Mouse (Mus musculus) ZHBTc4 (cell line): ENCODE data around the gene Tmem185b.

Experiments
- DNase-seq: peaks from one replicate; pipeline ENCODE4 v3.0.0-alpha.2; 2011; ENCODE audit warnings: low read depth, low spot score

The Tmem185b gene

DNA sequence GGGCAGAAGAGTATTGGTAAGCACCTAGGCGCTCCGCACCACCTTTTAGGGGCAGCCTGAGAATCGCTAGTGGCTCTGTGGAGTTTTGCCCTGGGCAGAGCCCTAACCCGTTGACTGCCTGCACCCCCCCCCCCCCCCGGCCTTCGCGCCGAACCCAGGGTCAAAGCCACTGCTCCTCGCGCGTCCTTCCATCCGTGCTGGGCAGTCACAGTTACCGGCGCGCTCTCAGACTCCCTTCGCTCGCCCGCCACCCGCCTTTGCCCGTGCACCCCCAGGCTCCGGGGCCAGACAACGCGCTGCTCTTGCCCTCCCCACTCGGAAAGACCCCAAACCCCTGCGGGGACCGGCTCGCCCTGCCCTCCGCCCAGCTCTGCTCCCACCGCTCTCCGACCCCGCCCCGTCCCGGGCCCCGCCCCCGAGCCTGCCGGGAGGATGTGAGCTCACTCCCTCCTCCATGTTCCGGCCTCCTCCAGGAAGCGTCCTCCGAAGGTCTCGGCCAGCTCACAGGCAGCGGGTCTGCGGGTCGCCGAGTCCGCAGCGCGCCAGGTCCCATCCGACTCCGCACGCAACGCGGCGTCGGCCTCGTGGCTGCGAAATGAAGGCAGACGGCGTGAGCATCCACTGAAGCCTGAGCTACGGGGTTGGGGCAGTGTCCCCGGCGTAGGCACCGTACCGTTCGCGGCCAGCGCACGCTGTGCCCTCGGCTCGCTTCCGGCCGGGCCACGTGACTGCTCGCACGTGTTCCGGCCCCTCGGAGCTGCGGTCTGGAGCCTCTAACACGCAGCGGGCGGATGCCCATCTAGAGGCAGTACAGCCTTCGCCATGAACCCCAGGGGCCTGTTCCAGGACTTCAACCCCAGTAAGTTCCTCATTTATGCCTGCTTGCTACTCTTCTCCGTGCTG is at the start of gene Tmem185b:
Gene Tmem185b (plus strand): TSS at position 472 of the 903 bp plus-strand sequence.
- DNase-seq, result peak; percentile 86

DNA sequence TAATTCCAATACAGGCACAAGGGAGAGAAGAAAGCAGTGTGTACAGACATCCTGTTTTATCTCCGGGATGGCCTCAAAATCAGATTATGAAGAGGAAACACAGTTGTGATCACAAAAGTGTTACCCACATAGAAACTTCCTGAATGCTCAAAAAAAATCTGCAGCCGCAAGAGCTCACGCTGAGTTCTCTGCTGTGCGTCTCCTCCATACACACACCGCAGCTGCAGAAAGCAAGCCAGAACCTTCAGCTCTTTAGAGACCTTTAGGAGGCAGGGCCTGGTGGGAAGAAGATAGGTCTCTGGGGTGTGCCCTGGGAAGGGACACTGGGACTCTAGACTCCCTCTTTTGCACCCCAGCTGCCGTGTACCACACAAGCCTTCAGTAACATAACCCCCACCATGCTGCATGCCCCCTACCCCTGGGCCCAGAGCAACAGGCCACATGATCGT is 49.0 kb upstream of the Tmem185b start:
- no peak for DNase-seq

DNA sequence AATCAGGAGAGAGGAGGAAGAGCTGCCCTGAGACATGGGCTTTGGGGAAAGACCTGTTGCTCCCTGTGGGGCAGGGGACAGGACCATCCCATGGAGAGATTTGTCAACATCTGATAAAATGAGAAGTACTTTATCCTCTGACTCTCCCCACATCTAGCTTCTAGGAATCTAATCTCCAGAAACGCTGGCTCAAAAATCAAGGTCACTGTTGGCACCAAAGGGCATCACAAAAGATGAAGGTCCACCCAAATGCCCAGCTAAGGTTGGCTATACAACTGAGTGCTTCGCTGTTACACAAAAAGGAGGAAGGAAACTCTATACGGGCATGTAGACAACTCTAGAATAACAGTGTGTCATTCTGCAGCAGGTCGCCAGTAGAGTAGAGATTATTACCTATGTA is 46.3 kb upstream of the Tmem185b start:
- DNase-seq, result no peak

DNA sequence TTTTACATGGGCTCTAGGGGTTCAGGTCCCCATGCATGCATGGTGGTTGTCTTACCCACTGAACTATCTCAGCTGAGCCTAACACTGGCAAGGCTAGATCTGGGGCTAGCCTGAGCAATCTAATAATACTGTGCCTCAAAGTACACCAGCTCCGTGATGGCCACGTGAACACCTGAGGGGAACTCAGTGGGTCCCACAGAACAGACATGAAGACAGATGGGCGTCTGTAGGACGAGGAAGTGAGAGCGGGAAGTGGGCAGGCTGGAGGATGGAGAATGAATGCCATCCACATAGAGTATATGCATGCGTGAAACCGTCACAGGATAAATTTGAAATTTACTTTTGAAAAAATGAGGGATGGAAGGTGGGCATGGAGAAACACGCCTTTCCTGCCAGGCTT is 45.3 kb upstream of the Tmem185b start:
- DNase-seq, result no peak

DNA sequence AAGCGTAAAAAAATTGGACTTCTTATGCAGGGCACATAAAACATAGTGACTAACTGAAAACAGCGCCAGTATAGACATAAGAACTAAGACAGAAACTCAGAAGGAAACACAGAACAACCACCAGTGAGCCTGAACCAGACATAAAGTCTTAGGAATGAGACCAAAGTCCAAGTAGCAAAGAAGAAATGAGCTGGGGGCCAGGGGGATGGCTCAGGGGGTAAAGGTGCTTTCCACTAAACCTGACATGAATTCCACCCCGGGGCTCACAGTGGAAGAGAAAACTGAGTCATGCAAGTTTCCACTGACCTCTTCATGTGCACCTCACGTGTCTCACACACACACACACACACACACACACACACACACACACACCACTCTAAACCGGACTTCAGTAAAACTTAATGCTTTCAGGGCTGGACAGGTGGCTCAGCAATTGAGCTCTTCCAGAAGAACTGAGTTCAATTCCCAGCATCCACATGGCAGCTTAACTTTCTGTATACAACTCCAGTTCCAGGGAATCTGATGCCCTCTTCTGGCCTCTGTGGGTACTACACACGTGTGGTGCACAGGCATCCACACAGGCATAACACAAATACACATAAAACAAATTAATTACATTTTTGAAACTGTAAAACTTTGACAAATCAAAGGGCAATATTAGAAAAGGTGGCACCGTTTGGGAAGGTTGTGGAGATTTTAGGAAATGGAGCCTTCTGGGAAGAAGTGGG is 44.6 kb upstream of the Tmem185b start:
- DNase-seq, result peak; percentile 77

DNA sequence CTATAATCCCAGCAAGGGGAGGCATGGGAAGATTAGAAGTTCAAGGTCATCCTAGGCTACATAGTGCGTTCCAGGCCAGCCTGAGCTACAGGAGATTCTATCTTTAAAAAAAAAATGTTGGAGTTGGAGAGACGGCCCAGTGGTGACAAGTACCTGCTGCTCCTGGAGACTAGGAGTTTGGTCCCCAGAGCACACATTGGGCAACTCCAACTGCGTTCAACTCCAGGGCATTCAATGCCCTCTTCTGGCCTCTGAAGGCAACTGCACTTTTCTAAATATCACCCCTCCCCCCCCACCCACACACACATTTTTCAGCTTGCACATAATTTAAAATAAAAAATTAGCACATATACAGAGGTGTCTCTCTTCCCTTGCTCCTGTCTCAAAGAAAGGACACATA is 43.1 kb upstream of the Tmem185b start:
- peak; percentile 64 for DNase-seq

DNA sequence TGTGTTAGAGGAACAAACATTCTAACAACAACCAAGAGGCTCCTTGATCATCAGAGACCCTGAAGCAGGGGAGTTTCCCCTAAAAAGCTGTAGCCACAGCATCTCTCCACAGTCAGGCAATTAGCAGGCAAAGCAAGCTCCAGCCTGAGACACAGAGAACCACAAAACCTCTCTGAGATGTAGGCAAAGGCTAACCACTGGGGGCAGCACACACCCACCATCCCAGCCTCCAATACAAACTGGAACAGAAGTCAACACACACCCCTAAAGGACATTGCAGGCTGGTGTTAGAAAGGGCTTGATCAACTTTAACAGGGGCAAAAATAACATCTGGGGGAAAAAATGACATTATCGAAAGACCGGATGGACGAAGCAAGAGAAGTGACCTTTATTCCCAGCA is 41.5 kb upstream of the Tmem185b start:
- DNase-seq, result peak; percentile 76

DNA sequence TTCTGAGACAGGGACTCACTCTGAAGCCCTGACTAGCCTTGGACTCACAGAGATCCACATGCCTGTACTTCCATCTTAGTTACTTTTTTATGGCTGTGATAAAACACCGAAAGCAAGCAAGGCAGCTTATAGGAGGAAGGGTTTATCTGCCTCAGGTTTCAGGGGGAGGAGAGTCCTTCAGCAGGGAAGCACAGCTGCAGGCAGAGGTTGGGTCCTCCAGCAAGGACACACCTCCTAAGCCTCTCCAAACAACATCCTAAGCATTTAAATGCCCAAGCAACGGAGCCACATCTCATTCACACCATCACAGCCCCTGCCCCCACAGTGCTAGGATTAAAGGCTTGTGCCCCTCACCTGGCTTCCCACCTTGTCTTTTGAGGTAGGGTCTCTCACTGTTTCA is 40.1 kb upstream of the Tmem185b start:
- no peak for DNase-seq

DNA sequence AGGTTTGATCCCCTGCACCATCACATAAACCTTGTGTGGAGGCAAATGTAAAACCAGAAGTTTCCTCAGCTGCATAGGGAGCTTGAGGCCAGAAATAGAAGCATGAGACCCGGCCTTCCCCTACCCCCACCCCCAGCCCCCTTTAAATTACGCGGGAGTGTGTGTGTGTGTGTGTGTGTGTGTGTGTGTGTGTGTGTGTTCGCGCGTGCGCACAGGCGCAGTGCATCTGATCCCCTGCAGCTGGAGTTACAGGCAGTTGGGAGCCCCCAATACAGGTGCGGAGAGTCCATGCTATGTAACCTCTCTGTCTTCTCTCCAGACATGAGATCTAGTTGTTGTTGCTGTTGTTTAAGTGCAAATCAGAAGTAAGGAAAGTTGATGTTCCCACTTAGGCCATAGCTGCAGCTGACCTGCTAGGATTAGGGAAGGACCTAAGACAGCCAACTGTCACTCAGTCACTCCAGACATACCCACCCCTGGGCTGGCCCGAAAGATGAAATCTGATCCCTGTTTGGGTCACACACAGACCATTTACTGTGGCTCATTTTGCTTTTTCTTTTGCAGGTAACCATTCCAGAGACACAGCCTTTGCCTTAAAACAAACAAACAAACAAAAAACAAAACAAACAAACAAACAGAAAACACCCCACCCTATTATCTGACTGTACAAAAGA is 37.9 kb upstream of the Tmem185b start:
- DNase-seq, result no peak

DNA sequence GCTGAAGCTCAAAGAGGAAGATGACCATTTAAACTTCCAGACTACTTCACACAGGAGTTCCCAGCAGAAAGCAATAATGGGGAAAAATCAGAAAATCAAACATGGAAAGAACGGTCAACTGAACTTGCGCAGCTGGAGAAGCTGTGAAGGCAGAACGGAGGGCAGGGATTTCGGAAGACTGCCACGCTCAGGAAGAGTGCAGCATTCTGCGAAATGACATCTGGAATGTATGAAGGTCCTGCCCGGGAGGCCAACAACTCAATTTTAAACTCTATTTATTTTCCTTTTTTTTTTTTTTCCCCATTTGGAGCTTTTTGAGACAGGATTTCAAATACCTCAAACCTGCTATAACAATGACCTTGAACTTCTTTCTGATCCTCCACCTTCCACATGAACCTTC is 35.2 kb upstream of the Tmem185b start:
- DNase-seq, result no peak

DNA sequence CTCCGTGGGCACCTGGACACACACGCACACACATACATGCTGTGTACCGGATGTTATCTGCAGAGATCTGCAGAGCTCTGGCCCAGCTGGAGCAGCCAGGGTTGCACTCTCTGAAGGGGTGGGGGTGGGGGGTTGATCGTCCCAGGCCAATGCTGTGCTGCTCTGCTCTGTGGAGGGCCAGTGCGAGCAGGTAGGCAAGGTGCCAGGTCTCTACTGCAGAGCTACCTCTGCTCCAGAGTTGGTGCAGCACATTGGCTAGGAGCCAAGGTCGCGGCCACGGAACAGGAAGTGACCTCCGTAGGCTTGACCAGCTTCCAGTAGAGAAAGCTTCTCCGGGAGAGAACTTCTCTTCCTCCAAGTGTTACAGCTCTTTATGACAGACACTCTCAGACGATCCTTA is 33.9 kb upstream of the Tmem185b start:
- DNase-seq, result no peak

DNA sequence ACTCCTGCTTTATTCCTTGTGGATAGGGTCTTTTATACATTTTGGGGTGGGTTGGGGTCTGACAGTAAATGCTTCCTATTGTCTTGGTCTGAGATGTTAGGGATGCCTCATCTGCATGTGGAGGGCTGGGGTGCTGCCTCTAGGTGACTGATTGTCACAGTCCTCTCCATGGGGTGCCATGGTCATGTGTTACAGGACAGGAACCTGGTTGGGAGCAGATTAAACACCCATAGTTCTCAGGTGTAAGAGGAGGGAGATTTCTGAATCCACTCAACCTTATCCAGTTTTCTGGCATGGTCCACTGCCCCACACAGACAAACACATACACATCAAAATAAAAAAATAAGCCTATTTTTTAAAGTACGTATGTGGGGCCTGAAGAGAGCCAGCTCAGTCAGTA is 33.5 kb upstream of the Tmem185b start:
- DNase-seq, result no peak

DNA sequence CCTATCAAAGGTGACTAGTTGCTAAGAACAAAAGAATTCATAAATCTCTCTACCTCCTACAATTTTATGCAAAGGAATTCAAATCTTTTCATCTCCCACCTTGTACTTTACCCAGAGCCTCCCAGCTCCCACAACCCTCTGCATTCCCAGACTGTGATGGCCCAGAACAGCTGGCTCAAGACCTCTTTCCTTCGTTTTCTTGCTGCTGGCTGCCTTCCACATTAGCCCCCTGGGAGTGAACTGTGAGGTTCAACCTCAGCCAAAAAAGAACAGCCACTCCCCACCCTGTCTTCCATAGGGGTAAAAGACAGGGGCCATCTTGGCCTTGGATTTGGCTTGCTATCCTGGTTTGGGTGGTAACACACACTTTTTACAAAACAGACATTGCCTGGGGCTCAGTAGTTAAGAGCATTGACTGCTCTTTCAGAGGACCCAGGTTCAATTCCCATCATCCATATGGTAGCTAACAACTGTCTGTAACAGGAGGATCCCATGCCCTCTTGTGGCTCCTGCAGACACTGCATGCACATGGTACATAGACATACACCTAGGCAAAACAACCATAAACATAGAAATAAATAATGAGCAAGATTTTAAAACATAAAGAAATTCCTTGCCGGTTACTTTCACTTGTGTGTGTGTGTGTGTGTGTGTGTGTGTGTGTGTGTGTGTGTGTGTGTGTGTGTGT is 31.8 kb upstream of the Tmem185b start:
- peak; percentile 72 for DNase-seq

DNA sequence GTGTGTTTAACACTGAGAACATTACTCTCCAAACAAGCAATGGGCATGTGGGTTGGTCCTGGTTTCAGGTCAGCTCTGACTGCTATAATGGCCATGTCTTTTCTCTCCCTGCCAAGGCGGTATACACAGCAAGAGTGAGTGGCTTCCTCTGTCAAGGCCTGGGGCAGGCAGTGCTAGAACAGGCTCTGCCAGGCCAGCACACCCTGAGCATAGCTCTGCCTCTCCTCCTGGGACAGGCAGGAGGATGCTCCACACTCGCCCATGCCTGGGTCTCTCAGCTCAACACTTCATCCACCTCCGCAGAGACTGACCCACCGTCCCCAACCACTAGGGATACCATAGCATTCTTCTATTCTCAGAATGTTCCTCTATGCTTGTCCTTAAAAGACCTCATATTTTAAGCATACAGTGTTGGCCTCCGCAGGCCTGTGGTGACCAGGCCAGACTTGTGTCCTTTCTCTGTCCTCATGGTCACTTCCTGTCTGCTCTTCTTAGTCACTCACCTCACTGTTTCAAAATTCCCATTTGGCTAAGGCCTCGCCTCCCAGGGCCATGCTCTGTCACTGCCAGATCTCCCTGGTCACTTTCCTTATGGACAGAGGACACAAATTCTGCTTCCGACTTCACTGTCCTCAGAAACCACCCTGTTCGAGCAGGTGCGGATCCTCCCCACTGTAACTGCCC is 31.1 kb upstream of the Tmem185b start:
- no peak for DNase-seq

DNA sequence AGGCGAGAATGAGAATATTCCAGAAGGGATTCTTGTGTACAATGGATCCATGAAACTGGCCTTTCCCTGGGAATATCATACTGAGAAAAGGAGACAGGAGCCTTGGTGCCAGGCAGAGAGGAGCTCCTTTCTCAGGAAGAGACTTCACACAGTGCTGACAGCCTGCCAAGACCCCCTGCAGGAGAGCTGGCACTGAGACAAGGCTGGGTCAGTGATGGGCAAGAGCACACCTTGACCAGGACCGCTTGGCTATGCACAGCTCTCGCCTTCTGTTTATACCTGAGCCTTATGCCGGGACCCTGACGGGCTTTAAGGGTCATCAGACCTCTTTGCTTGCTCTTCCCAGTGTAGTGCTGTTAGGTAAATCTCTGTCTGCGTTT is 30.6 kb upstream of the Tmem185b start:
- DNase-seq, result no peak

DNA sequence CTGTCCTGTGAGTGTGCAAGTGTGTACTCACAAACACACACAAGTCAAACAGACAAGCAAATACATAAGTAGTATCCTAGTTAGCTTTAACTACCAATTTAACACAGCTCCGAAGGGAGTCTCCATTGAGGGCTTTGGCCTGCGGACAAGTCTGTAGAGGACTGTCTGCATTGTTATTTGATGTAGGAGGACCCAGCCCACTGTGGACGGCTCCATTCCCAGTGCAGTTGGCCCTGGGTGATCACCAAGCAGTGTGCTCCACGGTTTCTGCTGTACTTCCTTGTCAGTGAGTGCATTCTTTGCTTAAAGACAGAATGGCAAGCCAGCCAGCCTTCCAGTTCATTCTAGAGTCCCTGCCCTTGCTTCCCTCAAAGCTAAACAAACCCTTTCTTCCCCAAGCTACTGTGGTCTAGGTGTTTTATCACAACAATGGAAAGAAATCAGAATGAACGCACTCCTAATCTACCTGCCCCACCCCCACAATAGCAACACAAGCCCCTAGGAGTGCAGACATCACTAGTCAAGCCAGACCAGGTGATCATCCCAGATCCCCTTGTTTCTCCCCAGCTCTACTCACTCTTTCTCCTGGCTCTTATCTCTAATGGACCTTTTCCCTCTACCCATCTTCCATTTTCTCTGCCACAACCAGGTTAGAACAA is 28.5 kb upstream of the Tmem185b start:
- DNase-seq, result peak; percentile 96

DNA sequence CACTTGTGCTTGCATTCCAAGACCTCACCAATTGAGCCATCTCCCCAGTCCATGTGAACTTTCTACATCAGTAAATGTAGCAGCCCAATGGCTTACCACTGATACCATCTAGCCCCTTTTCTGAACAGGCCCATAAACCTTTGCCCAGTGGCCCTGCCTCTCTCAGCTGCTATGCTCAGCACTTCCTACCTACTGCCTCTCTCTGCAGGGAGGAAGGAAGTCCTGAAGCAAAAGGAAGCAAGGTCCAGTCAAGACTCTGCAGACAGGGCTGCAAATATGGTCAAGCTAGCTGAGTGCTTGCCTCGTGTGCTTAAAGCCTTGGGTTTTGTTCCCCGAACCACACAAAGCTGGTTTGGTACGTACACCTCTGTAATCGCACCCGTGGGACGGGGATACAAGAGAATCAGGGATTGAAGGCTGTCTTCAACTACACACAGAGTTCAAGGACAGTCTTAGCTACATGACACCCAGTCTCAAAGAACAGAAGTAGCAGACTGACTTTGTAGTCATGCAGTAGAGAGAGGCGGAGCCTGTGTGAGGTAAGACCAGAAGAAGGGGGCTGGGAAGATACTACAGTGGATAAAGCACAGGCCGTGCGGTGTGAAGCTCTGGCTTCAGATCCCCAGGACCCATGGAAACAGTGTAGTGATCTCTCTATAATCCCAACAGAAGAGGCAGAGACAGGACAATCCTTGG is 27.3 kb upstream of the Tmem185b start:
- peak; percentile 67 for DNase-seq

DNA sequence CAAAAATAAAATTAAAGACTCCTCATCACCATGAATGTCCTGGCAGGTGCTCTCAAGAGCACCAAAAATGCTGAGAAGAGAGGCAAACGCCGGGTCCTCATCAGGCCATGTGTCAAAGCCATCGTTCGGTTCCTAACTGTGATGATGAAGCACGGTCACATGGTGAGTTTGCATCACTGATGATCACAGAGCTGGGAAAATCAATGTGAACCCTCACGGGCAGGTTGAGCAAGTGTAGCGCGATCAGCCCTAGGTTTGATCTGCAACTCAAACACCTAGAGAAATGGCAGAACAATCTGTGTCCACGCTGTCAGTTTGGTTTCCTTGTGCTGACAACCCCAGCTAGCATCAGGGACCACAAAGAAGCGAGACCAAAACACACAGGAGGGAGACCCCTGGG is 26.5 kb upstream of the Tmem185b start:
- no peak for DNase-seq

DNA sequence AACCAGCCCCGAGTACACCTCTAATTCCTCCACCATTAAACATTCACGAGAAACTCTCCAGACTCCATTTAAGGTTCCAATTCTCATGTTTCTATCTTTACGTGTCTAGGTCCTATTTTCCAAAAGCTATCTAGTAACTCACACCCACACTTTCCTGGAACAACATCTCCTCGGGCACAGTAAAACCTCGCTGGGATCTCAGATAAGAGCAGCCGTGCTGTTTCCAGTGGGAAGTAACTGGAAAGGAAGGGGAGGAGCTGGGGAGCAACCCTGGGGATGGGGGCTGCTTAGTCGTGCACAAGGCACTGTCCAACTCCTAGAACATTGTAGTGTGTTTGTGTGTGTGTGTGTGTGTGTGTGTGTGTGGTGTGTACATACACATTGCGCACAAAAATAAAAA is 24.1 kb upstream of the Tmem185b start:
- no peak for DNase-seq

DNA sequence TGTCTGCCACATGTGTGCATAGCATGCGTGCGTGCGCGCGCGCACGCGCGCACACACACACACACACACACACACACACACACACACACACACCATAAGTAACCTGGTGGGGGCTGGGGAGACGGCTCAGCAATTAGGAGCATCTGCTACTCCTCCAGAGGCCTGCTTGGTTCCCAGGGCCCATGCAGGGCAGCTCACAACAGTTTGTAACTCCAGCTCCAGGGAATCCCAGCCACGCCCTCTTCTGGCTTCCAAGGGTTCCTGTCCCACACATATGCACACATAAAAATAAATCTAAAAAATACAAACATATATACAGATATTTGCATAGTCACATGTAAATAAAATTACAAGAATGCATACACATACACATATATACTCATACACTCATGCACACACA is 23.2 kb upstream of the Tmem185b start:
- DNase-seq, result peak; percentile 51
